Mouse (Mus musculus) c-Kit-positive CD71-positive TER-119-positive erythroid progenitor cells, embryonic 14.5 days (primary cell): ENCODE measurements around the gene Prss38.

Source experiments
- DNase-seq: peaks from one replicate; pipeline ENCODE4 v3.0.0-alpha.2; 2013; ENCODE audit warnings: low spot score

Prss38 gene

DNA sequence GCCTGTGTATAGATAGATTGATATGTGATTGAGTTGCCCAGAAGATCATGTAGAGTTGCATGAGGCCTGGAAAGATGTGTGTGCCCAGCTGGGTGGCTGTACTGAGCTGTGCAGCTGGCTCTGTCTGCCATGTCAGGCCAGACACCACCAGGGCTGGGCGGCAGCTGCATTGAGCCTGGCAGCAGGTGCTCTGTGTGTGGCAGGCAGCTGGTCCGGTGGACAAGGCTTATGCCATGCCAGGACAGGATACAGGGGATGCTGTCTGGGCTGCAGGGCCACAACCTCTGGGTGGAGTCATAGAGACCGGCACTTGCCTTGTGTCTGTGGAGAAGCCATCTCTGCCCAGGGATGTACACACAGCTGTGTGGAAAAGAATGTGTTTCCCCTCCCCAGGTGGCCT, 52.5 kb downstream of the Prss38 start:
- no peak for DNase-seq
